Mouse (Mus musculus): ENCODE results near the gene Il17f. TPM values are rescaled to one million over a fixed set of nuclear protein-coding genes. Genes with fewer than 3 reads are reported as not detected.
"Not testable (repeated sequence)": the region's sequence is repeated elsewhere in the genome, so short reads cannot be mapped to it uniquely, and the experiment has no call there.

The Il17f gene
- total RNA-seq, 2 experiments from 2014 or later, result not detected

DNA sequence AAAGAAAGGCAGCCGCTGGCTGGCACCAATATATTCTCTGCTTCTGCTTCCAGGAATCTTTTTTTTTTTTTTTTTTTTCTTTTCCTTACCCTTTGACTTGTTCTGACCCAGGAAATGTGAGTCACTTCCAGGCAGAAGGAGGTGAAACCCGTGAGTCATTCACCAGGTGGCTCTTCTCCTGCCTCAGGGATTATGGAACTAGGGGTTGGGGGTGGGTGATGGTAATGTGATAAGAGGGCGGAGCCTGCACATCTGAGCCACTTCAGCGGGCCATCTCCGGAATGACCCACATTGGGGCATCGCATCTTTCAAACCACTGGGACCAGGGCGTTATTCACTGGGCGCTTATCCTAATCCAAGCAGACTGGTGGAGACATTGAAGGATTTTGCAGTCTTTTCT lies 3.4 kb downstream of the Il17f start:
- DNase-seq (ENCODE audit: low spot score in 2 of 2), result no peak

DNA sequence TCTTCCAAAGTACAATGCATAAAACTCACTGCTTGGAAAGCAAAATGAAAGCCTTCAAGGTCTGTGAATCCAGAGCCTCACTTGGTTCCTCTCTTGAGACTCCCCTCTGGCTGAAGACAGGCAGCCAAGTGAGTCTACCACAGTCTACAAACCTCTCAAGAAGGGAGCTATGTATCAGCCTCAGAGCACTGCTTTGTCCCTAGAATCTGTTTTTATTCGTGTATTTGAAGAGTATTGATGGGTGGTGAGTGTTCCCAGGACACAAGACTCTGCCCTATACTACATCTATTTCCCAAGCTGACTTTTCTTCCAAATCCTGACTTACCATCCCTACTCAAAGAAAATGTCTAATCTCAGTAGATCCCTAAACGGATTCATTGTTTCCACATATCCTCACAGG lies 12.1 kb downstream of the Il17f start:
- DNase-seq (ENCODE audit: low spot score in 2 of 2), result no peak

DNA sequence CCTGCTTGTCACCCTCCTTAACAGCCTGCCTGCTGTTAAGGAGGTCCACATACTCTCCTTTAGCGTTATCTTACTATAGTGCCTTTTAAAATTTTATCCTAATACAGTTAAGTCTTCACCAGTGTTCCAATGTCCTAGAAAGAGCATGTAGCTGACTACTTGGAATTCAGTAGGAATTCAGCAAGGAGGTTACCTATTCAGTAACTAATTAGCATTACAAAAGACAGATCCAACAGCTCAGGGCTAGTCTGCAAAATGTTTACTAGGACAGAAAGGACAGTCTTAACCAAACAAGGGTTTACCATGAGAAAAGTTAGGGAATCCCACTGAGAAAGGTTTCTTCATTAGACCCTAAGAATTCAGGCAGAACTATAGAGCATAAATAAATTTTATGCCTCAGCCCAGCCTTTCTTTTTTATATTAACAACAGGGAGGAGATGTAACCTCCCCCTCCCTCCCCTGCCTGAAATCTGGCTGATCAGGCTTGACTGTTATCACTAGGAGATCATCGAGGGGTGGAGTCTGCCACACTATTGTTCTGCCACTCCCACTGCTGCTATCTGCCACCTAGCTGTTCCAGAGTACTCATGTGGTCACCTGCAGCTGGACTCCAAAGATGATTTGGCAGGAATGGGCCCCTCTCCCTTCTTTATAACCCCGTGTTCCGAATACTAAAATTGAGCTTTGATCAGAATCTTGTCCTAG lies 16.2 kb downstream of the Il17f start:
- not testable (repeated sequence) for DNase-seq (ENCODE audit: low spot score in 2 of 2)

DNA sequence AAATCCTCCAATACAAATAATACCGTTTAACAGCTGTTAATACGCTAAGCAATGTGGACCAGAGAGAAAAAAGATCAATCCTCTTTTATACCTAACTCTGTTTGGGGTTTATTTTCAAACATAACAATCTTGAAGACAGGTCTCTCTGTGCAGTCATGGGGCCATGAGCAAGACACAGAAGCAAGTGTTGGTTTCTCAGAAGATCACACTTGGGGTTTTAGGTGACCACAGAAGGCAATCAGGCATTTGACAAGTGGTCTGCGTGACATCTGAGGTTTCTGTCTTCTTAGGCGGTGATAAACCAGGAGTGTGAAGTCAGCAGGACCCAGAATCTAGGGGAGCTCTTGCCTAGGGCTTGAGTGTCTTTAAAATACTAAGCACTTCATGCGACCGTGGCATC lies 23.9 kb downstream of the Il17f start:
- DNase-seq (ENCODE audit: low spot score in 2 of 2), result no peak

DNA sequence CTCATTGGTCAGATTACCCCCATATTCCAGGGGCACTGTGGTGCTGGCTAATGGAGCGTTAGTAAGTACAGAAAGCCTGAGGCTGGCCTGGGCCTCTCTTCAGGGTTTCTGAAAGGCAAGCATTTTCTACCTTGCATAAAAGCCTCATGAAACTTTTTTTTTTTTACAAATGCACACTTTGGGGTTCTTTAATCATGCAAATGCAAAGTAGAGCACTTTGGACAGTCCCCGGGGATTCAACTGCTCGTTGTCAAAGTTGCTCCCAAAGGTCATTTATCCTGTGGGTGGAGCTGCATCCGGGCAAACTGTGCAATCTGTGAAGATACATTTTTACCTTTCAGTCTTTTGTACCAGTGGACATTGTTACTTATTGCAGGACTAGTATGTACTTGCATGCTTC lies 29.0 kb downstream of the Il17f start:
- DNase-seq (ENCODE audit: low spot score in 2 of 2), result no peak

DNA sequence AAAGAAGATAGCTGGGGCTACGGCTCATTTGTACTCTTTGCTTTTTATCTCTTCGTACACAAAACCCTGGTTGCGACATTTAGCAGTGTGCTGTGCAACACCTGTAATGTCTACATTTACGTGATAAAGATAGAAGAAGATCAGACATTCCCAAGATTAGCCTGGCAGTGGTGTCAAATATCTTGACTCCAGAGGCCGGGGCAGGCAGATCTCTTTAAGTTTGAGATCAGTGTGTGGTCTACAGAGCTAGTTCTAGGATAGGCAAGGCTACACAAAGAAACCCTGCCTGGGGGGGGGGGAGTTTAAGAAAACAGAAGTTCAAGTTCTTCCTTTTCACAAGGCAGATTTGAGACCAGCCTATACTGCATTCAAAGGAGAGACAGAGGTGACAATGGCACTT lies 30.1 kb downstream of the Il17f start:
- DNase-seq (ENCODE audit: low spot score in 2 of 2), result no peak

DNA sequence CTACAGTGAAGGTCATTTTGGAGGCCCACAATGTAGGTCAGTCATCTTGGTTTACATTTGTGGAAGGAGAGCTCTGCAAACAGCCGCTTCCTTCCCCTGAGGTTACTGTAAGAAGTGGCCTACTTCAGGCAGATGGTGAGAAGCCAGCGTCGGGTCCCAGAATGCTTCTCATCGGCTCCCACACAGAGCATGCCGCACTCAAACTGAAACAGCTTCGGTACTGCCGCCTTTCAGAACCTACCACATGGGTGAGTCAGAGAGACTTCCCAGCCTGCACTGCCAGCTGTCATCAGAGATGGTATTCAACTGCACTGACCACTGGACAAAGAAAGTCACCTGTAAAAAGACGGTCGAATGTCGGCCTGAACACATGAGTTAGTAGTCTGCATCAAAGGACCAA lies 30.6 kb downstream of the Il17f start:
- no peak for DNase-seq (ENCODE audit: low spot score in 2 of 2)

DNA sequence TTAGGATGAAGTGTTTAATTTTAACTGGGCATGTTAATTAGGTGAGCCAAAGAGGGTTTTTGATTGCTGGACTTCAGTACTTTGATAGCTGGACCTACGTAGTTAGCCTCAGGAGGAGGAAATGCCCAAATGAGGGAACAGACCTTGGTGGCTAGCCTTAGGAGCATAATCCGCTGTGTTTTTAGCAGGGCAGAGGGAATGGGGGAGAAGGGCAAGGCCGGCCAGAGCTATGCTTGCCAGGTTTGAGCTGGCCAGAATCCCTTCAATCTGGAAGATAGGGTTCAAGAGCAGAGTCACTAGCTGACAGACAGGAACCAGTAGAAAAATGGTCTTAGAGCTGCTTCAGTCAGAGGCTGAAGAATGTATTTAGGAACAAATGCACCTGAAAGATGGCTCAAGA lies 32.8 kb downstream of the Il17f start:
- DNase-seq (ENCODE audit: low spot score in 2 of 2), result no peak

DNA sequence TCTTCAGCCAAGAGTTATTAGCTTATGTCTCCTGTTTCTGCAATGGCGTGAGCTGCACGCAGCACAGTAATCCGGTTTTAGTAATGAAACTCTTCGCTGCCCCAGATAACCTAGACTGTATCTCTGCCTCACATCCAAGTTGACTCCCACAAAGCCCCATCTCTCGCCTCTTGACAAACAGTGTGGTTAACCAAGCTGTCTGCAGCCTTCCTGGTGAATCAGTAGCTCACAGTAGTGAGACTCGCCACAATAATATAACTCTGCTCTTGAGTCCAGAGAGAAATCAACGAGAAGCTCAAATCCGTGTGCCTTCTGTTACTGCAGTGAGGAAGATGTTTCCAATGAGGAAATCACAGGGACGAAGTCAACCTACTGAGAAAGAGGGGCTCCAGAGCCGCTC lies 36.0 kb downstream of the Il17f start:
- no peak for DNase-seq (ENCODE audit: low spot score in 2 of 2)

DNA sequence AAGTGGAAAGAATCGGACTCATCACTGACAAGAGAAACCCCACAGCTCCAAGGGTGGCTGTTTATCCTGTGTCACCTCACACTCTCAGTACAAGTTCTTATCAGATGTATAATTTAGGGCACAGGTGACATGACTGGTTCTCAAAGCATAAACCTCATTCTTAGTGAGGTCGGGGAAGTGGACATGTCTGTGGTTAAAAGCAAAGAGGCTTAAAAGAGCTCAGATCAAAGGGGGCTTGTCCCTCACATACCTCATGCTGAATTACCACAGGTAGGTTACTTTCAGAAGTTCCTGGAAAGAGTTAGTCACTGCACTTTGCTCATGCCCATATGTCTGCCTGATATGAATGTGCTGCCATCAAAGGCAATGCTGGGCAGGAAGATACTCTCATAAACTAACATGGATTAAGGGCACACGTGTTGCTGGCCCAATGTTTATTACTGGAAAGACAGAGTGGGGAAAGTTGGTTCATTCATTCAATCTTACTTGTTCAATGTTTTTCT lies 49.9 kb downstream of the Il17f start:
- no peak for DNase-seq (ENCODE audit: low spot score in 2 of 2)

DNA sequence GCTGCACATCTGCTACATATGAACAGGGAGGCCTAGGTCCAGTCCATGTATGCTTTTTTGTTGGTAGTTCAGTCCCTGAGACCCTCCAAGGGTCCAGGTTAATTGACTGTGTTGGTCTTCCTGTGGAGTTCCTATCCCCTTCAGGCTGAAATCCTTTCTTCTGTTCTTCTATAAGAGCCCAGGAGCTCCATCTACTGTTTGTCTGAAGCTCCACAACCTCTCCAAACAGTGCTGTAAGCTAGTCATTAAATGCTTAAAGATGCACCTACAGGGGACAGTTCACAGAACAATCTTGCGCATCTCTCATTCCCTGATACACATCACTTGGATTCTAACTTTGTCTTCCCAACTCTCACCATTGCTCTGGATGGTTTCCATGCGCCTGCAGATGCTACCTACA lies 51.9 kb downstream of the Il17f start:
- DNase-seq (ENCODE audit: low spot score in 2 of 2), result no peak

DNA sequence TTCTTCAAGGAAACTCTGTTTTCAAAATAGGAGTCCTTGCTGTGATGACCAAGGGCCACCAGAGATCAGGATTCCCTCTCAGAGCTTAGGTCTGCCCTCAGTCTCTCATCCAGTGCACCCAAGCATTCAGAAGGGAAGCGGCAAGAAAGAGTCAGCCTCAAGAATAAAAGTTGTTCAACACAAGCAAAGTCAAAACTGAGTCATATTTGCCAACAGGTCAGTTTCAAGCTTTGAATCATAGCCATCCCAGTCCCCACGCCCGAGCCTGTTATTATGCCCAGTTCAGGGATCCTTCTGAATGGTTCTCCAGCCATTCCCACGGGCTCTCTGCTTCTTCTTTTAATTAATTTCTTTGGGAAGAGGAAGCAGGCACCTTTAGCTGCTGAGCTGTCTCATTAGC lies 53.8 kb downstream of the Il17f start:
- no peak for DNase-seq (ENCODE audit: low spot score in 2 of 2)

DNA sequence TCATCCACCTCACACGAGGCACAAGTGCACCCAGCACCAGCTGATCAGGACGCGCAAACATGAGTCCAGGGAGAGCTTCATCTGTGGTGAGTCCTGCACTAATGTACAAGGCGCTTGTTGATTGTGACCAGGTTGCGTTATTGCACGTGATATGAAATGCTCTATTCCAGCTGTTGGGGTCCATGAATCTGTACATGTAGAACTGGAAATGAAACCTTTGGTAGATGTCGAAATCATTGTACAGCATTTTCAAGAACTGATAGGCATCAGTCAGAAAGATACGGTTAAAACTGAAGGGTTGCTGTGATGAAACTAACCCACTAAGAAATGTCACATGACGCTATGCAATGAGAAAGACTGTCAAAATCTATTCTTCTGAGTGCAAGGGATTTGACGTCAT lies 59.5 kb downstream of the Il17f start, which contains the start of gene Il17a:
Gene Il17a (plus strand): TSS at position 3 of the 400 bp plus-strand sequence.
- no peak for DNase-seq (ENCODE audit: low spot score in 2 of 2)

Other genes starting within 250 kb of the Il17f start
- 1 to 10 TPM; 1.0 to 1.3 TPM for gene Pkhd1, start 172.6 kb downstream of the Il17f start, total RNA-seq (2021)
- not detected for gene Il17a, start 59.7 kb downstream of the Il17f start, total RNA-seq (2021)
- 10 to 100 TPM; 36.4 to 37.5 TPM for gene Mcm3, start 29.7 kb upstream of the Il17f start, total RNA-seq (2021)
- 1 to 10 TPM; 2.5 to 3.0 TPM for gene Paqr8, start 100.0 kb upstream of the Il17f start, total RNA-seq (2021)
- 1 to 10 TPM; 2.9 to 5.0 TPM for gene Efhc1, start 161.0 kb upstream of the Il17f start, total RNA-seq (2021)

All from gastrocnemius, postnatal 4 days (tissue).